Mouse (Mus musculus): Measurements from ENCODE around the gene Rhcg. TPM values are rescaled to one million over a fixed set of nuclear protein-coding genes. Genes with fewer than 3 reads are reported as not detected.

Gene Rhcg
- polyA plus RNA-seq, 1 experiment: not detected

GRCm38 (mm10) chr7:79631773-79632348 lies 14.4 kb upstream of the Rhcg start:
- TF ChIP-seq CTCF (IDR thresholded peaks at IDR 0.05; ENCODE audit: borderline replicate concordance, insufficient read depth, low read length): no peak
- no peak for TF ChIP-seq POLR2A (IDR thresholded peaks at IDR 0.05; ENCODE audit: low read depth, low read length)
- no peak overlapping the region for H3K27ac ChIP-seq (ENCODE audit: insufficient read depth, low read length)
- no peak overlapping the region for H3K4me3 ChIP-seq (ENCODE audit: insufficient read depth, low read length)
- H3K4me1 ChIP-seq (ENCODE audit: control insufficient read depth, insufficient read depth, low read length): no peaks in the 10 kb centered on the region

DNA sequence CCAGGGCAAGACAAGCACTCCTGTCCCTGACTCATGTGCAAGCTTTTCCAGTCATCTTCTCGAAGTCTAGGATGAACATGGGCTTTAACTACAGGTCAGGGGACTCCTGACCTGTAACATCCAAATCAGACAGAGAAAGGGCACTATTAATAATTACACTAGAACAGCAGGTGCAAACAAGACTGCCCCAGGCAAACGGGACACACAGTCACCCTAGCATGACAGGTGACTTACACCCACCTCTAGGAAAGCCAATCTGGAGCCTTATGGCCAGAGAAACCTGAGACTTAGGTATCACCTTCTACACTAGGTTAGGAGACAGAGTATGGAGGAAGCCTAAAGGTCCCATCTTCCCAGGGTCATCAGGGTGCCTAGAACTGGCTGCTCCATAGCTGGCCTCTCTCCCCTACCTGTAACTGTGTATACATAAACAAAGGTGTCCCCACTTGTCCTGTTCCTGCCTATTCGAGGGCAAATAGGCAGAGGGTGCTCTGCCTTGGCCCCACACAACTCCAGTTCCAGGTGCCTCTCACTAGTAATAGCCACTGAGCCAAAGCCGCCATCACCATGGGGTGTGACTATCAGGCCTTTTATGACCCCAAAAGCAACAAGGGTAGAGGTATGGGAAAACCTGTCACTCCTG lies 10.9 kb upstream of the Rhcg start:
- Histone ChIP-seq H3K4me1 (ENCODE audit: control insufficient read depth, insufficient read depth, low read length) (no peaks in the 10 kb centered on the region), H3K27ac (ENCODE audit: insufficient read depth, low read length) (no peak overlapping the region), H3K4me3 (ENCODE audit: insufficient read depth, low read length) (no peak overlapping the region)
- no peak for TF ChIP-seq POLR2A (IDR thresholded peaks at IDR 0.05; ENCODE audit: low read depth, low read length)
- TF ChIP-seq CTCF (IDR thresholded peaks at IDR 0.05; ENCODE audit: borderline replicate concordance, insufficient read depth, low read length): no peak

DNA sequence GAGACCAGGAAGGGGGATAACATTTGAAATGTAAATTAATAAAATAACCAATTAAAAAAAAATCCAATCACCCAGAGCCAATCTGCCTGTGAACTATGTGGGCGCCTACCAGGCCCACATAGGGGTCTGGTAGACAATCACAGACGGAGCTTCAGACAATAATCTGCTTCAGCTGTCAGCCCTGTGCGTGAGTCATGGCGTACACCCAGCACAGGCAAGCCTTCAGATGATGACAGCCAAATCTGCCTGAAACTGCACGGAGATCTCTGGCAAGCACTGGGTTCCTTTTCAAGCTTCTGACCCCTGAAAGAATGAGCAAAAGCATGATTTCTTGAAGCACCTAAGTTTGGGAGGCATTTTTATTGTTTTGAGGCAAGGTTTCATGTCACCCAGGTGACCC lies 8.7 kb upstream of the Rhcg start:
- TF ChIP-seq POLR2A (IDR thresholded peaks at IDR 0.05; ENCODE audit: low read depth, low read length) (no peak), CTCF (IDR thresholded peaks at IDR 0.05; ENCODE audit: borderline replicate concordance, insufficient read depth, low read length) (no peak)
- Histone ChIP-seq H3K27ac (ENCODE audit: insufficient read depth, low read length) (no peak overlapping the region), H3K4me1 (ENCODE audit: control insufficient read depth, insufficient read depth, low read length) (no peaks in the 10 kb centered on the region), H3K4me3 (ENCODE audit: insufficient read depth, low read length) (no peak overlapping the region)

GRCm38 (mm10) chr7:79623086-79623485 lies 5.6 kb upstream of the Rhcg start:
- no peaks in the 10 kb centered on the region for H3K4me1 ChIP-seq (ENCODE audit: control insufficient read depth, insufficient read depth, low read length)
- H3K27ac ChIP-seq (ENCODE audit: insufficient read depth, low read length): no peak overlapping the region
- TF ChIP-seq CTCF (IDR thresholded peaks at IDR 0.05; ENCODE audit: borderline replicate concordance, insufficient read depth, low read length): no peak
- no peak for TF ChIP-seq POLR2A (IDR thresholded peaks at IDR 0.05; ENCODE audit: low read depth, low read length)
- H3K4me3 ChIP-seq (ENCODE audit: insufficient read depth, low read length): no peak overlapping the region

DNA sequence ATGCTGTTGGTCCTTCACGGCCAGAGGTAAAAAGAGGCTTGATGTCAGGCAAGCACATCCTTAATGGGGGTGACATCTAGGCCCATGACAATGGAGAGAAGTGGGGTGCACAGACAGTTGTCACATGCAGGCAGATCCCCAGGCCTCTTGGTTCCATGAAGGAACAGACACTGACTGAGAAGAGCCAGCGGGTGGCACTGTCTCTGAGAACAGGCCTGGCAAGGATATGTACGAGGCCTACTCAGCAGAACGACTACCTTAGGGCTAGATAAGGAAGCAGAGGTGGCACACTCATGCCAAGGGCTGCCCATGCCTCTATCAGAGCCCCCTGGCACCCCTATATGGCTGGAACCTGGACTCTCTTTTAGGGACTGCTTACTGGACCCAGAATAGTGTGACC lies 2.0 kb upstream of the Rhcg start:
- Histone ChIP-seq H3K4me3 (ENCODE audit: insufficient read depth, low read length) (no peak overlapping the region), H3K4me1 (ENCODE audit: control insufficient read depth, insufficient read depth, low read length) (no peaks in the 10 kb centered on the region), H3K27ac (ENCODE audit: insufficient read depth, low read length) (no peak overlapping the region)
- TF ChIP-seq POLR2A (IDR thresholded peaks at IDR 0.05; ENCODE audit: low read depth, low read length) (no peak), CTCF (IDR thresholded peaks at IDR 0.05; ENCODE audit: borderline replicate concordance, insufficient read depth, low read length) (no peak)

DNA sequence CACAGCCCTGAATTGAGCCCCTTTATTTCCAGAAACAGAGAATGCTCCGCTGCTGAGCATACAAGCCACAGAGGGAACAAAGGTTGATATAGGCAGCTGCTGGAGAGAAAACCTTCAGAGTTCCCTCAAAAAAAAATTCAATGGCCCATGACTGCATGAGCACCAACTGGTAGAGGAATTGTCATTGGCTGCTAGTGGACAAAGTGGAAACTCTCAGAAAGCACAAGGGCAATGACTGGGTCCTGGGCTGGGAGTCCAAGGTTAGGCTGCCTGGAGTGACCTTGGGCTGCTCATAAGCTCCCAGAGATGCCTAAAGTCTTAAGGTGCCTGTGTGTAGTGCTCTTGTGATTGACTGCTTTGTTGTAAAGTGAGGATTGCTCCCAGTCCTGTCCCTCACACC lies 1.5 kb downstream of the Rhcg start:
- TF ChIP-seq POLR2A (IDR thresholded peaks at IDR 0.05; ENCODE audit: low read depth, low read length): no peak
- no peak for TF ChIP-seq CTCF (IDR thresholded peaks at IDR 0.05; ENCODE audit: borderline replicate concordance, insufficient read depth, low read length)
- no peak overlapping the region for H3K4me3 ChIP-seq (ENCODE audit: insufficient read depth, low read length)
- no peaks in the 10 kb centered on the region for H3K4me1 ChIP-seq (ENCODE audit: control insufficient read depth, insufficient read depth, low read length)
- no peak overlapping the region for H3K27ac ChIP-seq (ENCODE audit: insufficient read depth, low read length)

DNA sequence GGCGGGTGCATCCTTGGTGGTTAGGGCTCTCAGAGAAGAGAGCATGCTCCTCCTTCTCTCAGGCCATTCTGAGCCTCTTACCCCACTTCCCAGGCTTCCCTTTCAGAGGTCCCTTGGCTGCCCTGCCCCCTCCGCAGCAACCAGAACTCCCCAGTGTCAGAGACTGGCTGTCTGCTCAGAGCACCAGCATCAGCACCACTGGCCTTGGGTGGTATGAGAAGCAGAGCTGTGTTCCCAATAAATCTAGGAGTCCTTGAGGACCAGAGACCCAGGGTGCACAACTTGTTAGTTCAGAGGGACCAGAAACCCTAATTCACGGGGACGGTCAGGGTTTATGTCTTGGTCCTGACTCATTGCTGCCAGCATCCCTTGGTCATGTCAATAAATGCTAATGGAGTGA lies 2.4 kb downstream of the Rhcg start:
- H3K4me1 ChIP-seq (ENCODE audit: control insufficient read depth, insufficient read depth, low read length): no peaks in the 10 kb centered on the region
- TF ChIP-seq CTCF (IDR thresholded peaks at IDR 0.05; ENCODE audit: borderline replicate concordance, insufficient read depth, low read length) (no peak), POLR2A (IDR thresholded peaks at IDR 0.05; ENCODE audit: low read depth, low read length) (no peak)
- H3K4me3 ChIP-seq (ENCODE audit: insufficient read depth, low read length): no peak overlapping the region
- no peak overlapping the region for H3K27ac ChIP-seq (ENCODE audit: insufficient read depth, low read length)

- no peak overlapping the region for H3K4me3 ChIP-seq (ENCODE audit: insufficient read depth, low read length)
- no peak overlapping the region for H3K27ac ChIP-seq (ENCODE audit: insufficient read depth, low read length)
- H3K4me1 ChIP-seq (ENCODE audit: control insufficient read depth, insufficient read depth, low read length): no peaks in the 10 kb centered on the region
- no peak for TF ChIP-seq POLR2A (IDR thresholded peaks at IDR 0.05; ENCODE audit: low read depth, low read length)
- TF ChIP-seq CTCF (IDR thresholded peaks at IDR 0.05; ENCODE audit: borderline replicate concordance, insufficient read depth, low read length): no peak
Measured at GRCm38 (mm10) chr7:79613314-79613713, 4.1 kb downstream of the Rhcg start.

GRCm38 (mm10) chr7:79612783-79613182 lies 4.7 kb downstream of the Rhcg start:
- Histone ChIP-seq H3K4me1 (ENCODE audit: control insufficient read depth, insufficient read depth, low read length) (no peaks in the 10 kb centered on the region), H3K27ac (ENCODE audit: insufficient read depth, low read length) (no peak overlapping the region), H3K4me3 (ENCODE audit: insufficient read depth, low read length) (no peak overlapping the region)
- TF ChIP-seq CTCF (IDR thresholded peaks at IDR 0.05; ENCODE audit: borderline replicate concordance, insufficient read depth, low read length): peak; percentile 7; the same call in 1 of the 2 replicates
- TF ChIP-seq POLR2A (IDR thresholded peaks at IDR 0.05; ENCODE audit: low read depth, low read length): no peak

- H3K4me3 ChIP-seq (ENCODE audit: insufficient read depth, low read length): no peak overlapping the region
- no peak overlapping the region for H3K27ac ChIP-seq (ENCODE audit: insufficient read depth, low read length)
- TF ChIP-seq CTCF (IDR thresholded peaks at IDR 0.05; ENCODE audit: borderline replicate concordance, insufficient read depth, low read length) (no peak), POLR2A (IDR thresholded peaks at IDR 0.05; ENCODE audit: low read depth, low read length) (no peak)
- H3K4me1 ChIP-seq (ENCODE audit: control insufficient read depth, insufficient read depth, low read length): no peaks in the 10 kb centered on the region
Measured at GRCm38 (mm10) chr7:79611901-79612300, 5.6 kb downstream of the Rhcg start.

All from embryonic fibroblast, embryonic 13.5 days (primary cell).